Mouse (Mus musculus) G1E (cell line): ENCODE results near the gene Gm10134. TPM values are rescaled to one million over a fixed set of nuclear protein-coding genes. Genes with fewer than 3 reads are reported as not detected.
"Not testable (repeated sequence)": the region's sequence is repeated elsewhere in the genome, so short reads cannot be mapped to it uniquely, and the experiment has no call there.

Source experiments
- ATAC-seq: 2 replicates; pipeline ENCODE4 v1.8.0; 2016; ENCODE audit warnings: mild to moderate bottlenecking; ENCODE audit not compliant: insufficient number of reproducible peaks, poor library complexity, low FRiP score, severe bottlenecking; ENCODE audit errors: extremely low read depth
- DNase-seq: peaks from one replicate; pipeline ENCODE4 v3.0.0; 2012; ENCODE audit warnings: low spot score
- H3K27me3 ChIP-seq: 2 replicates; pipeline ENCODE4 v1.6.1; 2012; ENCODE audit warnings: mild to moderate bottlenecking, low read length, inconsistent platforms; ENCODE audit not compliant: insufficient read depth
- H3K36me3 ChIP-seq: replicated peaks from 2 replicates; pipeline ENCODE3; 2012; ENCODE audit warnings: mild to moderate bottlenecking, inconsistent platforms
- H3K4me1 ChIP-seq: 2 replicates; pipeline ENCODE4 v1.6.1; 2012; ENCODE audit warnings: low read depth, low read length, inconsistent platforms, mixed read lengths; ENCODE audit not compliant: insufficient read depth
- H3K4me3 ChIP-seq: 2 replicates; pipeline ENCODE4 v1.5.1; 2012; ENCODE audit warnings: low read depth, mild to moderate bottlenecking, inconsistent platforms, low read length, moderate library complexity, mixed read lengths
- H3K9me3 ChIP-seq: replicated peaks from 2 replicates; pipeline ENCODE4 v1.6.1; 2012; ENCODE audit warnings: inconsistent platforms
- CTCF ChIP-seq: IDR thresholded peaks from 2 replicates; pipeline ENCODE4 v1.5.1; 2012; ENCODE audit warnings: low read depth, low read length, inconsistent platforms, mixed read lengths
- GATA1 ChIP-seq: IDR thresholded peaks from 2 replicates; pipeline ENCODE4 v1.6.1; 2012; ENCODE audit warnings: borderline replicate concordance, low read length, inconsistent platforms, mixed read lengths
- GATA2 ChIP-seq: IDR thresholded peaks from 2 replicates; pipeline ENCODE4 v1.6.1; 2012; ENCODE audit warnings: low read depth, low read length, inconsistent platforms, borderline replicate concordance
- POLR2AphosphoS5 ChIP-seq: IDR thresholded peaks from 2 replicates; pipeline ENCODE4 v1.6.1; 2012; ENCODE audit warnings: low read depth, low read length, inconsistent platforms; ENCODE audit not compliant: insufficient replicate concordance
- TAL1 ChIP-seq: conservative IDR thresholded peaks from 2 replicates; pipeline ENCODE4 v1.6.1; 2012; ENCODE audit warnings: low read depth, low read length, inconsistent platforms, mixed read lengths
- polyA plus RNA-seq: library from polyadenylated mRNA; stranded (reverse); fragments of >175 nt; gene quantifications from 2 replicates; pipeline ENCODE4 v1.2.3, GENCODE M21; 2012
- total RNA-seq, 2 experiments: library from RNA; stranded (forward) in 1 of 2; stranded (reverse) in 1 of 2; fragments of 200-1000 nt in 1 of 2; fragments of >200 nt in 1 of 2; fragmentation: Nextera tagmentation in 1 of 2; gene quantifications; 2 replicates each; pipeline ENCODE4 v1.2.3; 2014 to 2017

Gene Gm10134
- total and polyA plus RNA-seq, 3 experiments: not detected

DNA sequence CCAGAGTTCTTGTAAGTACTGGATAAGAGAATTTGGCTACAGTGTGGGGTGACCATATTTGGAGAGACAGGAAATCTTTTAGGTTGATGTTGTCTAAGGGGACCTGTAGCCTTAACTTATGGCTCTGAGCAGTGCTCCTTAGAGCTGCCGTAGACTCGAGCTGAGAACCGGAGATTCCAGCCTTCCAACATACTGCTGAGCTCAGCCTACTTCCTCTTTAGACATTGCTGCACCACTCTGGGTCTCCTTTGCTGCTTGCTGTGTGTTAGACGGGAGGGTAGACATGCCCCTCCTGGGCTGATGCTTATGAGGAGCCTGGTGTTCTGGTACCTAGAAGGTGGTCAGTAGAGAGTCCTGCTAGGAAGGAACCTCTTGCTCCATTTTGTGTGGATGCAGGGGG, 7.5 kb upstream of the Gm10134 start:
- Histone ChIP-seq H3K4me3 (no peak overlapping the region), H3K4me1 (0 out of 2 replicates have a peak, but pooled peaks cover 2% of the 10 kb centered on the region), H3K9me3 (no peaks in the 10 kb centered on the region), H3K36me3 (no peaks in the 10 kb centered on the region), H3K27me3 (peaks cover 34% of the 10 kb centered on the region)
- TF ChIP-seq CTCF (no peak), TAL1 (no peak), GATA1 (no peak)
- ATAC-seq (no peak), DNase-seq (no peak)

DNA sequence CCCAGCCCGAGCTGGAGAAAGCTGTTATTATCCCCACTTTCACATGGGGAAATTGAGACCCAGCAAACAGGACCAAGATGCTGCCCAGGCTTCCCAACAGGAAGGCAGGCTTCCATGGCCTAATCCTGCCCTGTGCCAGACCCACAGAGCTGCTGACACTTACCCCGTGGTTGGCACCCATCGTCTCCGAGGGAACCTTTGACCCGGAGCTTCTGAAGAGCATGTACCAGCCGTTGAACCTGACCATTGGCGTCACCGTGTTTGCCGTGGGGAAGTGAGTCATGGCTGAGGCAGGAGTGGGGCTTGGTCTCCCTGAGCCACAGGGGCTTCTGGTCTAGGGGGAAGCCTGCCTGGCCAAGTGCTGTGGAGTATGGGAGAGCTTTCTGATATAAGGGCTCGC, 2.9 kb upstream of the Gm10134 start:
- ATAC-seq (no peak), DNase-seq (no peak)
- no peak for TF ChIP-seq CTCF
- TF ChIP-seq POLR2AphosphoS5: no peak
- no peak for TF ChIP-seq GATA1
- TF ChIP-seq GATA2: no peak
- H3K4me1 ChIP-seq: no peaks in the 10 kb centered on the region
- H3K27me3 ChIP-seq: peaks cover 30% of the 10 kb centered on the region
- no peaks in the 10 kb centered on the region for H3K9me3 ChIP-seq
- H3K4me3 ChIP-seq: no peak overlapping the region
- H3K36me3 ChIP-seq: no peaks in the 10 kb centered on the region

DNA sequence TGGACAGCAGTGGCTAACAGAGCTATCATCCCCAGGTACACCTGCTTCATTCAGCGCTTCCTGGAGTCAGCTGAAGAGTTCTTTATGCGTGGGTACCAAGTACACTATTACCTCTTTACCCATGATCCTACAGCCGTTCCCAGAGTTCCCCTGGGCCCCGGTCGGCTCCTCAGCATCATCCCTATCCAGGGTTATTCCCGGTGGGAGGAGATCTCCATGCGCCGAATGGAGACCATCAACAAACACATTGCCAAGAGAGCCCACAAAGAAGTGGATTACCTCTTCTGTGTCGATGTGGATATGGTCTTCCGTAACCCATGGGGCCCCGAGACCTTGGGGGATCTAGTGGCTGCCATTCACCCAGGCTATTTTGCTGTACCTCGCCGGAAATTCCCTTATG, 1.2 kb upstream of the Gm10134 start:
- Histone ChIP-seq H3K36me3 (no peaks in the 10 kb centered on the region), H3K9me3 (no peaks in the 10 kb centered on the region), H3K4me3 (no peak overlapping the region), H3K27me3 (peaks cover 31% of the 10 kb centered on the region), H3K4me1 (no peaks in the 10 kb centered on the region)
- TF ChIP-seq GATA1: no peak
- no peak for TF ChIP-seq POLR2AphosphoS5
- no peak for TF ChIP-seq GATA2
- TF ChIP-seq CTCF: no peak
- TF ChIP-seq TAL1: no peak
- DNase-seq (no peak), ATAC-seq (no peak)

DNA sequence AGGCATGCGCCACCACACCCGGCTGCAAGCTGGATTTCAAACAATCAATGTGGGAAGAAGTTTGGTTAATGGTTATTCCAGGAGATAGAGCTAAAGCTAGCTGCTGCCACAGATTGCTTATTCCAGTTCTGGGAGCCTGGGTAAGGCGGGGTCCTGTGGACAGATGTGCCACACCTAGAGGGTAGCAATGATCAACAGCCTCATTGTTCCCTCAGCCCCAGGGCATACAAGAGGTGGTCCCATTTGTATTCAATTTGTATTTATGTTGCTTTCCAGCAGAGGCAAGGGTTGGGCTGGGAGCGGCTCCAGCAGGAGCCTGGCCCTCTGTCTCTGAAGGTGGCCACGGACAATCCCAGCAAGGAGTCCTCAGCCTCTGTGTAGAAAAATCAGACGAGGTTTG, 396 bp downstream of the Gm10134 start:
- Histone ChIP-seq H3K4me1 (peaks cover 11% of the 10 kb centered on the region), H3K9me3 (no peaks in the 10 kb centered on the region), H3K4me3 (no peak overlapping the region), H3K27me3 (peaks cover 41% of the 10 kb centered on the region), H3K36me3 (no peaks in the 10 kb centered on the region)
- ATAC-seq (no peak), DNase-seq (no peak)
- no peak for TF ChIP-seq TAL1
- no peak for TF ChIP-seq GATA1
- no peak for TF ChIP-seq GATA2
- TF ChIP-seq POLR2AphosphoS5: no peak
- TF ChIP-seq CTCF: no peak

DNA sequence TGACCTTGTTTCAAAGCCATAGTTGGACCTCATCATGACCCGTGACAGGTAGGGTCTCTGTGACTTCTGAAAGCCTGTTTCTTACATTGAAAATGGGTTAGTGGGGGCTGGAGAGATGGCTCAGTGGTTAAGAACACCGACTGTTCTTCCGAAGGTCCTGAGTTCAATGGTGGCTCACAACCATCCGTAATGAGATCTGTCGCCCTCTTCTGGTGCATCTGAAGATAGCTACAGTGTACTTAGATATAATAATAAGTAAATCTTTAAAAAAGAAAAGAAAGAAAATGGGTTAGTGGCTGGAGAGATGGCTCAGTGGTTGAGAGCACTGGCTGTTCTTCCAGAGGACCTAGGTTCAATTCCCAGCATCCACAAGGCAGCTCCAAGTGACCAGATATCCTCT, 5.7 kb downstream of the Gm10134 start:
- peaks cover 39% of the 10 kb centered on the region for H3K27me3 ChIP-seq
- H3K4me3 ChIP-seq, H3K9me3 ChIP-seq, ATAC-seq, H3K36me3 ChIP-seq, DNase-seq: not testable (repeated sequence)
- peaks cover 14% of the 10 kb centered on the region for H3K4me1 ChIP-seq

DNA sequence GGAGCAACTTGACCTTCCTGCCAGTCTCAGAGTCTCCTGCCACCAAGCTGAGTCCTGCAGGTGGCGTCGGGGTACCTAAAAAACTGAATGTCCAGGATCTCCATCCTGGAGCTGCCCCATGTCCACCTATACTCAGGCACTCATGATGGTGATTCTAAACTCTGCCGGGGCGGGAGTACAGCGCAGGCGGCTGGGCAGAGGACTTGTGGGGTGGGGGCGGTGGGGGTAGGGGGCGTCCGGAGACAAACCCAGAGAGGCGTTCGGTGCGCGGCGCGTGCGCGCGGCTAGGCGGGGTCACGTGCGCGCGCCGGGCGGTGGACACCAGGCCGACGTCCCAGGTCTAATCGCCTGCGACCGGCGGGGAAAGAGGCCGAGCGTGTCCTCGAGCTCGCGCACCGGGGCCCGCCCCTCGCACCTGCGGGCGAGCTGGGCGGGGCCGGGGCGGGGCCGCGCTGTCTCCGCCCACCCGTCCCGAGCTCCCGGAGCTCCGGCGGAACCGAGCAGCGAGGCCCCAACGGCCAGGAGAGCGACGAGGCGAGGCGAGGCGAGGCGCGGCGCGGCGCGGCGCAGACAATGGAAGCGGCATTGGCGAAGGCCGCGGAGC, 7.0 kb downstream of the Gm10134 start, which contains the start of gene Ralgds:
TSS of gene Ralgds (plus strand) at position 328 of the 604 bp plus-strand sequence.
- DNase-seq: no peak
- TF ChIP-seq GATA1 (no peak), TAL1 (no peak), GATA2 (no peak)
- no peak within 1 kb of the TSS for H3K4me3 ChIP-seq
- H3K9me3 ChIP-seq: no peaks in the 10 kb centered on the region; the same call in 1 of the 2 replicates
- no peaks in the 10 kb centered on the region for H3K36me3 ChIP-seq
- H3K27me3 ChIP-seq: peaks cover 36% of the 10 kb centered on the region
- peaks cover 18% of the 10 kb centered on the region for H3K4me1 ChIP-seq
- ATAC-seq: no peak
